Mouse (Mus musculus): ENCODE data around the gene Spdef. TPM values are rescaled to one million over a fixed set of nuclear protein-coding genes. Genes with fewer than 3 reads are reported as not detected.

Spdef gene
- 0.11 and 0.33 TPM in 2 replicates for polyA plus RNA-seq (2016; fragmentation: Nextera tagmentation; extraction: Ambion mirVana)

GRCm38 (mm10) chr17:27728770-27729169, at the start of gene Spdef:
Gene Spdef (minus strand): TSS chr17:27728955.
- Histone ChIP-seq H3K9me3 (no peaks in the 10 kb centered on the region), H3K36me3 (no peaks in the 10 kb centered on the region), H3K4me1 (peaks cover 38% of the 10 kb centered on the region), H3K27me3 (ENCODE audit: insufficient read depth, poor library complexity, severe bottlenecking) (peaks cover 41% of the 10 kb centered on the region), H3K4me3 (no peak within 1 kb of the TSS), H3K27ac (peak within 1 kb of the TSS; percentile 16; the same call in 1 of the 2 replicates)
- 76% methylated on average over 10 of the region's 10 CpGs for WGBS
- DNase-seq (ENCODE audit: low spot score) = no peak

- 74% methylated on average over 6 of the region's 6 CpGs for WGBS
These were observed 49.1 kb upstream of the Spdef start for GRCm38 (mm10) chr17:27777823-27778222.

GRCm38 (mm10) chr17:27774198-27774597, 45.4 kb upstream of the Spdef start:
- H3K4me1 ChIP-seq = peaks cover 39% of the 10 kb centered on the region
- H3K36me3 ChIP-seq = peaks cover 22% of the 10 kb centered on the region
- no peaks in the 10 kb centered on the region for H3K9me3 ChIP-seq
- no peaks in the 10 kb centered on the region for H3K27me3 ChIP-seq (ENCODE audit: insufficient read depth, poor library complexity, severe bottlenecking)
- DNase-seq (ENCODE audit: low spot score) = no peak
- 86% methylated on average over 3 of the region's 3 CpGs for WGBS
- H3K4me3 ChIP-seq = no peak overlapping the region
- no peak overlapping the region for H3K27ac ChIP-seq

More at GRCm38 (mm10) chr17:27777823-27778222, 49.1 kb upstream of the Spdef start:
- no peak overlapping the region for H3K4me3 ChIP-seq
- no peak for DNase-seq (ENCODE audit: low spot score)
- peaks cover 22% of the 10 kb centered on the region for H3K36me3 ChIP-seq
- no peaks in the 10 kb centered on the region for H3K27me3 ChIP-seq (ENCODE audit: insufficient read depth, poor library complexity, severe bottlenecking)
- no peak overlapping the region for H3K27ac ChIP-seq
- H3K4me1 ChIP-seq = peaks cover 30% of the 10 kb centered on the region
- H3K9me3 ChIP-seq = no peaks in the 10 kb centered on the region

- H3K27me3 ChIP-seq (ENCODE audit: insufficient read depth, poor library complexity, severe bottlenecking) = no peaks in the 10 kb centered on the region
- no peak for DNase-seq (ENCODE audit: low spot score)
- H3K4me1 ChIP-seq = peaks cover 25% of the 10 kb centered on the region
- H3K4me3 ChIP-seq = no peak overlapping the region
- WGBS = 76% methylated on average over 6 of the region's 6 CpGs
- H3K36me3 ChIP-seq = peaks cover 41% of the 10 kb centered on the region
- H3K27ac ChIP-seq = no peak overlapping the region
- H3K9me3 ChIP-seq = no peaks in the 10 kb centered on the region
These were observed 42.9 kb upstream of the Spdef start for GRCm38 (mm10) chr17:27771616-27772015.

- no peak for DNase-seq (ENCODE audit: low spot score)
- Histone ChIP-seq H3K9me3 (peaks cover 5% of the 10 kb centered on the region; the same call in 1 of the 2 replicates), H3K4me3 (no peak overlapping the region), H3K27ac (no peak overlapping the region), H3K4me1 (peaks cover 18% of the 10 kb centered on the region), H3K36me3 (peaks cover 56% of the 10 kb centered on the region), H3K27me3 (ENCODE audit: insufficient read depth, poor library complexity, severe bottlenecking) (no peaks in the 10 kb centered on the region)
- 66% methylated on average over 8 of the region's 8 CpGs for WGBS
These were observed 40.2 kb upstream of the Spdef start for GRCm38 (mm10) chr17:27768817-27769542.

- Histone ChIP-seq H3K4me1 (peaks cover 9% of the 10 kb centered on the region; the same call in 1 of the 2 replicates), H3K36me3 (peaks cover 56% of the 10 kb centered on the region), H3K27ac (no peak overlapping the region), H3K4me3 (no peak overlapping the region), H3K27me3 (ENCODE audit: insufficient read depth, poor library complexity, severe bottlenecking) (no peaks in the 10 kb centered on the region), H3K9me3 (peaks cover 5% of the 10 kb centered on the region; the same call in 1 of the 2 replicates)
- DNase-seq (ENCODE audit: low spot score) = no peak
- WGBS = 83% methylated on average over 12 of the region's 12 CpGs
These were observed 38.8 kb upstream of the Spdef start for GRCm38 (mm10) chr17:27767543-27767942.

GRCm38 (mm10) chr17:27767120-27767519, 38.4 kb upstream of the Spdef start:
- H3K36me3 ChIP-seq = peaks cover 56% of the 10 kb centered on the region
- WGBS = 89% methylated on average over 5 of the region's 5 CpGs
- DNase-seq (ENCODE audit: low spot score) = no peak
- no peak overlapping the region for H3K4me3 ChIP-seq
- peaks cover 10% of the 10 kb centered on the region; the same call in 1 of the 2 replicates for H3K4me1 ChIP-seq
- no peaks in the 10 kb centered on the region for H3K27me3 ChIP-seq (ENCODE audit: insufficient read depth, poor library complexity, severe bottlenecking)
- no peak overlapping the region for H3K27ac ChIP-seq
- peaks cover 5% of the 10 kb centered on the region; the same call in 1 of the 2 replicates for H3K9me3 ChIP-seq

GRCm38 (mm10) chr17:27765066-27765465, 36.3 kb upstream of the Spdef start:
- Histone ChIP-seq H3K27me3 (ENCODE audit: insufficient read depth, poor library complexity, severe bottlenecking) (no peaks in the 10 kb centered on the region), H3K27ac (no peak overlapping the region), H3K4me1 (peaks cover 23% of the 10 kb centered on the region), H3K4me3 (no peak overlapping the region), H3K36me3 (peaks cover 58% of the 10 kb centered on the region), H3K9me3 (peaks cover 5% of the 10 kb centered on the region; the same call in 1 of the 2 replicates)
- whole genome bisulfite sequencing = 94% methylated on average over 6 of the region's 6 CpGs
- no peak for DNase-seq (ENCODE audit: low spot score)

- H3K9me3 ChIP-seq = peaks cover 5% of the 10 kb centered on the region; the same call in 1 of the 2 replicates
These were observed 35.7 kb upstream of the Spdef start for GRCm38 (mm10) chr17:27764453-27764852.

GRCm38 (mm10) chr17:27762884-27763283, 34.1 kb upstream of the Spdef start:
- Histone ChIP-seq H3K27ac (no peak overlapping the region), H3K4me1 (peaks cover 34% of the 10 kb centered on the region), H3K36me3 (peaks cover 47% of the 10 kb centered on the region), H3K27me3 (ENCODE audit: insufficient read depth, poor library complexity, severe bottlenecking) (no peaks in the 10 kb centered on the region), H3K9me3 (peaks cover 5% of the 10 kb centered on the region; the same call in 1 of the 2 replicates), H3K4me3 (no peak overlapping the region)
- WGBS = 92% methylated on average over 11 of the region's 11 CpGs
- peak; percentile 71 for DNase-seq (ENCODE audit: low spot score)

More at GRCm38 (mm10) chr17:27764453-27764852, 35.7 kb upstream of the Spdef start:
- DNase-seq (ENCODE audit: low spot score) = no peak
- peaks cover 23% of the 10 kb centered on the region; the same call in 1 of the 2 replicates for H3K4me1 ChIP-seq
- H3K27me3 ChIP-seq (ENCODE audit: insufficient read depth, poor library complexity, severe bottlenecking) = no peaks in the 10 kb centered on the region
- H3K27ac ChIP-seq = no peak overlapping the region
- peaks cover 58% of the 10 kb centered on the region for H3K36me3 ChIP-seq
- 92% methylated on average over 2 of the region's 2 CpGs for WGBS
- no peak overlapping the region for H3K4me3 ChIP-seq

GRCm38 (mm10) chr17:27761639-27762336, 33.0 kb upstream of the Spdef start:
- Histone ChIP-seq H3K4me3 (no peak overlapping the region), H3K9me3 (peaks cover 5% of the 10 kb centered on the region; the same call in 1 of the 2 replicates), H3K27me3 (ENCODE audit: insufficient read depth, poor library complexity, severe bottlenecking) (no peaks in the 10 kb centered on the region), H3K27ac (peak overlapping the region; percentile 38; the same call in 1 of the 2 replicates), H3K36me3 (peaks cover 36% of the 10 kb centered on the region), H3K4me1 (peaks cover 34% of the 10 kb centered on the region)
- 37% methylated on average over 9 of the region's 9 CpGs for WGBS
- peak; percentile 85 for DNase-seq (ENCODE audit: low spot score)

GRCm38 (mm10) chr17:27760169-27760568, 31.4 kb upstream of the Spdef start:
- H3K4me1 ChIP-seq = peaks cover 34% of the 10 kb centered on the region
- no peak for DNase-seq (ENCODE audit: low spot score)
- 83% methylated on average over 6 of the region's 6 CpGs for WGBS
- H3K36me3 ChIP-seq = peaks cover 28% of the 10 kb centered on the region
- no peak overlapping the region for H3K4me3 ChIP-seq
- H3K9me3 ChIP-seq = peaks cover 5% of the 10 kb centered on the region; the same call in 1 of the 2 replicates
- H3K27ac ChIP-seq = no peak overlapping the region
- H3K27me3 ChIP-seq (ENCODE audit: insufficient read depth, poor library complexity, severe bottlenecking) = no peaks in the 10 kb centered on the region

Measured in heart, embryonic 10.5 days (tissue).